Mouse (Mus musculus): Measurements from ENCODE around the gene Fkbp5. TPM values are rescaled to one million over a fixed set of nuclear protein-coding genes. Genes with fewer than 3 reads are reported as not detected.

Fkbp5 gene
- polyA plus RNA-seq, 1 experiment from 2014 or later = 37.9 TPM

Other genes with a start within 250 kb of the Fkbp5 start
- 32.6 and 32.9 TPM in 2 replicates for gene Fance, start 204.0 kb downstream of the Fkbp5 start, polyA plus RNA-seq (2016; fragmentation: Nextera tagmentation; extraction: Ambion mirVana)
- 439 and 483 TPM in 2 replicates for gene Rpl10a, start 189.1 kb downstream of the Fkbp5 start, polyA plus RNA-seq (2016; fragmentation: Nextera tagmentation; extraction: Ambion mirVana)
- 5.5 and 6.1 TPM in 2 replicates for gene Tead3, start 166.7 kb downstream of the Fkbp5 start, polyA plus RNA-seq (2016; fragmentation: Nextera tagmentation; extraction: Ambion mirVana)
- 2.8 and 4.0 TPM in 2 replicates for gene Tulp1, start 152.3 kb downstream of the Fkbp5 start, polyA plus RNA-seq (2016; fragmentation: Nextera tagmentation; extraction: Ambion mirVana)
- not detected in 2 replicates for gene Armc12, start 13.3 kb upstream of the Fkbp5 start, polyA plus RNA-seq (2016; fragmentation: Nextera tagmentation; extraction: Ambion mirVana)
- gene Clpsl2, start 31.9 kb upstream of the Fkbp5 start, polyA plus RNA-seq (2016; fragmentation: Nextera tagmentation; extraction: Ambion mirVana) = not detected in 2 replicates
- not detected in 2 replicates for gene Clps, start 43.2 kb upstream of the Fkbp5 start, polyA plus RNA-seq (2016; fragmentation: Nextera tagmentation; extraction: Ambion mirVana)
- gene Lhfpl5, start 58.1 kb upstream of the Fkbp5 start, polyA plus RNA-seq (2016; fragmentation: Nextera tagmentation; extraction: Ambion mirVana) = 1.9 and 2.1 TPM in 2 replicates
- 98.7 and 107 TPM in 2 replicates for gene Srpk1, start 105.2 kb upstream of the Fkbp5 start, polyA plus RNA-seq (2016; fragmentation: Nextera tagmentation; extraction: Ambion mirVana)
- 0.41 and 0.51 TPM in 2 replicates for gene Slc26a8, start 172.7 kb upstream of the Fkbp5 start, polyA plus RNA-seq (2016; fragmentation: Nextera tagmentation; extraction: Ambion mirVana)
- gene Mapk14, start 173.8 kb upstream of the Fkbp5 start, polyA plus RNA-seq (2016; fragmentation: Nextera tagmentation; extraction: Ambion mirVana) = 39.2 and 43.9 TPM in 2 replicates
- 1.4 and 3.2 TPM in 2 replicates for gene AC170998.1, start 208.6 kb upstream of the Fkbp5 start, polyA plus RNA-seq (2016; fragmentation: Nextera tagmentation; extraction: Ambion mirVana)

Data from hindbrain, embryonic 10.5 days (tissue).